In genomic region chr6:136715881-136716431, GRCm38 (mm10) we compare ENCODE assay signal across 33 mouse cellular contexts. TPM values are rescaled to one million over a fixed set of nuclear protein-coding genes. Genes with fewer than 3 reads are reported as not detected.
DNase-seq lines count a peak whose midpoint lies in the region; ATAC-seq and TF ChIP-seq lines count a peak whose summit lies in the region.
"Had no signal": no experiment of that assay in that cellular context is flagged by ENCODE, and none has a peak within 500 bp of the region (broad histone marks: within the 10 kb centered on the region; RNA-seq: fewer than 3 reads in every experiment).

No protein-coding gene starts in this region.

- H3K27ac ChIP-seq in liver, postnatal 0 days (ENCODE audit: low read depth) = no peak overlapping the region
- H3K27ac ChIP-seq in hindbrain, embryonic 11.5 days (ENCODE audit: low read depth, low read length) = no peak overlapping the region
- no peak overlapping the region for H3K27ac ChIP-seq in forebrain, embryonic 15.5 days (replicated peaks)
- H3K27ac ChIP-seq: embryonic facial prominence, embryonic 12.5 days; heart, embryonic 10.5 days; heart, embryonic 15.5 days; hindbrain, embryonic 13.5 days; limb, embryonic 10.5 days; limb, embryonic 15.5 days; liver, embryonic 15.5 days; macrophage; midbrain, embryonic 10.5 days; midbrain, embryonic 15.5 days; neural tube, embryonic 13.5 days; stomach, postnatal 0 days had no signal

- no peaks in the 10 kb centered on the region for H3K4me1 ChIP-seq in liver, postnatal 0 days (ENCODE audit: insufficient read depth)
- no peaks in the 10 kb centered on the region for H3K4me1 ChIP-seq in hindbrain, embryonic 11.5 days (replicated peaks; ENCODE audit: control insufficient read depth, insufficient read depth, low read length)
- H3K4me1 ChIP-seq in forebrain, embryonic 15.5 days = no peaks in the 10 kb centered on the region
- H3K4me1 ChIP-seq: embryonic facial prominence, embryonic 12.5 days; heart, embryonic 15.5 days; hindbrain, embryonic 13.5 days; limb, embryonic 15.5 days; liver, embryonic 15.5 days; midbrain, embryonic 10.5 days; midbrain, embryonic 15.5 days; neural tube, embryonic 13.5 days had no signal

- no peaks in the 10 kb centered on the region for H3K36me3 ChIP-seq in liver, postnatal 0 days (replicated peaks; ENCODE audit: insufficient read depth, low read length)
- no peaks in the 10 kb centered on the region for H3K36me3 ChIP-seq in hindbrain, embryonic 11.5 days (ENCODE audit: control insufficient read depth, insufficient read depth, low read length)
- no peaks in the 10 kb centered on the region for H3K36me3 ChIP-seq in forebrain, embryonic 15.5 days
- H3K36me3 ChIP-seq: embryonic facial prominence, embryonic 12.5 days; heart, embryonic 10.5 days; heart, embryonic 15.5 days; hindbrain, embryonic 13.5 days; limb, embryonic 10.5 days; limb, embryonic 15.5 days; liver, embryonic 15.5 days; midbrain, embryonic 10.5 days; midbrain, embryonic 15.5 days; neural tube, embryonic 13.5 days had no signal

- H3K4me2 ChIP-seq in liver, postnatal 0 days (ENCODE audit: low read depth, low read length) = no peak overlapping the region
- no peak overlapping the region for H3K4me2 ChIP-seq in hindbrain, embryonic 11.5 days (replicated peaks; ENCODE audit: low read depth, low read length)
- no peak overlapping the region for H3K4me2 ChIP-seq in forebrain, embryonic 15.5 days (replicated peaks)
- H3K4me2 ChIP-seq: embryonic facial prominence, embryonic 12.5 days; heart, embryonic 15.5 days; hindbrain, embryonic 13.5 days; limb, embryonic 15.5 days; liver, embryonic 15.5 days; midbrain, embryonic 15.5 days; neural tube, embryonic 13.5 days had no signal

- no peaks in the 10 kb centered on the region for H3K27me3 ChIP-seq in liver, postnatal 0 days (ENCODE audit: insufficient read depth, low read length)
- H3K27me3 ChIP-seq in hindbrain, embryonic 11.5 days (ENCODE audit: control insufficient read depth, insufficient read depth, low read length) = no peaks in the 10 kb centered on the region
- no peaks in the 10 kb centered on the region for H3K27me3 ChIP-seq in forebrain, embryonic 15.5 days
- H3K27me3 ChIP-seq: embryonic facial prominence, embryonic 12.5 days; heart, embryonic 15.5 days; hindbrain, embryonic 13.5 days; limb, embryonic 15.5 days; liver, embryonic 15.5 days; midbrain, embryonic 15.5 days; neural tube, embryonic 13.5 days had no signal

- 61% methylated on average over 10 of the region's 11 CpGs for WGBS in liver, postnatal 0 days (ENCODE audit: insufficient replicate concordance)
- 87% methylated on average over 10 of the region's 11 CpGs for WGBS in hindbrain, embryonic 11.5 days
- WGBS in forebrain, embryonic 15.5 days = 84% methylated on average over 11 of the region's 11 CpGs

- no peak for TF ChIP-seq EP300 in liver, postnatal 0 days (IDR thresholded peaks at IDR 0.05; ENCODE audit: low read depth)

- ATAC-seq in liver, postnatal 0 days = 0 out of 2 replicates have a peak, but pooled peaks have one; percentile 19
- peak; percentile 87 for ATAC-seq in megakaryocyte, adult 5-6 weeks (ENCODE audit: poor library complexity, severe bottlenecking)
- no peak for ATAC-seq in hindbrain, embryonic 11.5 days (ENCODE audit: low FRiP score)
- no peak for ATAC-seq in forebrain, embryonic 15.5 days (replicated peaks)
- ATAC-seq: forebrain, embryonic 14.5 days; intestine, postnatal 0 days; midbrain, embryonic 15.5 days had no signal

- no peaks in the 10 kb centered on the region for H3K9me3 ChIP-seq in liver, postnatal 0 days (ENCODE audit: low read length)
- H3K9me3 ChIP-seq in hindbrain, embryonic 11.5 days (ENCODE audit: control insufficient read depth, low read length) = no peaks in the 10 kb centered on the region
- H3K9me3 ChIP-seq in forebrain, embryonic 15.5 days = no peaks in the 10 kb centered on the region
- H3K9me3 ChIP-seq: embryonic facial prominence, embryonic 12.5 days; heart, embryonic 10.5 days; heart, embryonic 15.5 days; hindbrain, embryonic 13.5 days; limb, embryonic 10.5 days; limb, embryonic 15.5 days; liver, embryonic 15.5 days; midbrain, embryonic 10.5 days; midbrain, embryonic 15.5 days; neural tube, embryonic 13.5 days had no signal

- no peak for TF ChIP-seq CTCF in liver, postnatal 0 days (IDR thresholded peaks at IDR 0.05; ENCODE audit: low read depth)

- no peak overlapping the region for H3K9ac ChIP-seq in liver, postnatal 0 days (replicated peaks)
- no peak overlapping the region for H3K9ac ChIP-seq in hindbrain, embryonic 11.5 days (ENCODE audit: low read depth, low read length)
- H3K9ac ChIP-seq in forebrain, embryonic 15.5 days (replicated peaks) = no peak overlapping the region
- H3K9ac ChIP-seq: embryonic facial prominence, embryonic 12.5 days; heart, embryonic 15.5 days; hindbrain, embryonic 13.5 days; limb, embryonic 15.5 days; liver, embryonic 15.5 days; midbrain, embryonic 15.5 days; neural tube, embryonic 13.5 days had no signal

- DNase-seq in liver, postnatal 0 days = peak; percentile 34
- DNase-seq in liver (no peak), R1 (ENCODE audit: low read depth, low spot score) (peak; percentile 54)
- DNase-seq in skeletal muscle tissue, adult 2 months (ENCODE audit: low read depth, low spot score) = peak; percentile 16
- no peak for DNase-seq in hindbrain, embryonic 11.5 days (ENCODE audit: low spot score)
- no peak for DNase-seq in thymus, postnatal 10 days (ENCODE audit: low spot score in 2 of 2)
- DNase-seq: adrenal gland, postnatal 10 days; cerebellum, adult 11 months; cerebellum, adult 9-10 months; cerebellum, postnatal 36 days; embryo, embryonic 11 days; heart, postnatal 36 days; kidney, adult 9 months; kidney, postnatal 10 days; layer of hippocampus, adult 9-11 months; retina, postnatal 1 day; right cerebral cortex, postnatal 14 days had no signal

- H3K4me3 ChIP-seq in liver, postnatal 0 days (ENCODE audit: low read depth, low read length) = no peak overlapping the region
- H3K4me3 ChIP-seq in hindbrain, embryonic 11.5 days (ENCODE audit: low read depth, low read length) = no peak overlapping the region
- H3K4me3 ChIP-seq in forebrain, embryonic 15.5 days = no peak overlapping the region
- H3K4me3 ChIP-seq: embryonic facial prominence, embryonic 12.5 days; heart, embryonic 10.5 days; heart, embryonic 15.5 days; hindbrain, embryonic 13.5 days; limb, embryonic 10.5 days; limb, embryonic 15.5 days; liver, embryonic 15.5 days; midbrain, embryonic 10.5 days; midbrain, embryonic 15.5 days; neural tube, embryonic 13.5 days had no signal

RNA-seq across cellular contexts. Expression of gene Plbd1, which starts 54.2 kb away (rescaled TPM):
- 30.7 and 31.3 TPM in 2 replicates for polyA plus RNA-seq in liver, postnatal 0 days (2015; fragmentation: Nextera tagmentation; extraction: Ambion mirVana)
- total RNA-seq in megakaryocyte, adult 5-6 weeks (2015) = 346 and 350 TPM in 2 replicates
- 290 and 300 TPM in 2 replicates for total RNA-seq in megakaryocyte, adult 5-6 weeks (2017)
- 2.2 and 2.6 TPM in 2 replicates for polyA plus RNA-seq in hindbrain, embryonic 11.5 days (2014; fragmentation: Nextera tagmentation; extraction: Ambion mirVana)
- 0.29 and 0.34 TPM in 2 replicates for polyA plus RNA-seq in forebrain, embryonic 15.5 days (2015; fragmentation: Nextera tagmentation; extraction: Ambion mirVana)

Comparison
In these comparisons a context has a peak if more than half of its experiments do, and no peak if none do; other contexts are left out.
1. DNase-seq: peak in liver, postnatal 0 days (single experiment), R1 (single experiment) and skeletal muscle tissue, adult 2 months (single experiment); none in liver (single experiment), hindbrain, embryonic 11.5 days (single experiment) and thymus, postnatal 10 days (0 of 2).
2. ATAC-seq: peak in liver, postnatal 0 days (single experiment) and megakaryocyte, adult 5-6 weeks (single experiment); none in hindbrain, embryonic 11.5 days (single experiment) and forebrain, embryonic 15.5 days (single experiment).